In genomic region chrX:99369258-99369900, GRCm38 (mm10) we compare ENCODE assay signal across 8 mouse cellular contexts.
DNase-seq lines count a peak whose midpoint lies in the region.
"Had no signal": no experiment of that assay in that cellular context is flagged by ENCODE, and none has a peak within 500 bp of the region (broad histone marks: within the 10 kb centered on the region; RNA-seq: fewer than 3 reads in every experiment).

No protein-coding gene starts in this region.

- peaks cover 6% of the 10 kb centered on the region; the same call in 1 of the 2 replicates for H3K4me1 ChIP-seq in forebrain, embryonic 10.5 days
- H3K4me1 ChIP-seq: embryonic facial prominence, embryonic 10.5 days had no signal

- no peaks in the 10 kb centered on the region for H3K9me3 ChIP-seq in forebrain, embryonic 10.5 days
- H3K9me3 ChIP-seq: embryonic facial prominence, embryonic 10.5 days had no signal

- no peak overlapping the region for H3K4me3 ChIP-seq in forebrain, embryonic 10.5 days
- H3K4me3 ChIP-seq: embryonic facial prominence, embryonic 10.5 days had no signal

- peak; percentile 24 to 38 for DNase-seq in kidney, postnatal 4 days
- no peak for DNase-seq in kidney, adult 8-10 months
- DNase-seq in adrenal gland, postnatal 36 days, result peak; percentile 24 to 39
- peak; percentile 74 for DNase-seq in cerebellum, adult 11-12 months
- DNase-seq in gastrocnemius, postnatal 36 days, result peak; percentile 47 to 58
- no peak for DNase-seq in frontal cortex, postnatal 25 days (ENCODE audit: low spot score in 2 of 2)
- no peak for DNase-seq in forebrain, embryonic 10.5 days (ENCODE audit: extremely low spot score, low spot score)

- H3K27me3 ChIP-seq in forebrain, embryonic 10.5 days (ENCODE audit: poor library complexity, severe bottlenecking), result peaks cover 100% of the 10 kb centered on the region

- H3K36me3 ChIP-seq in forebrain, embryonic 10.5 days (replicated peaks), result no peaks in the 10 kb centered on the region
- H3K36me3 ChIP-seq: embryonic facial prominence, embryonic 10.5 days had no signal

- no peak overlapping the region for H3K27ac ChIP-seq in forebrain, embryonic 10.5 days
- H3K27ac ChIP-seq: embryonic facial prominence, embryonic 10.5 days had no signal

- intact Hi-C loops in gastrocnemius, postnatal 36 days (cut with DNase I), result no loop called here

- 77% methylated on average over 6 of the region's 6 CpGs for WGBS in forebrain, embryonic 10.5 days

Comparison
In these comparisons a context has a peak if more than half of its experiments do, and no peak if none do; other contexts are left out.
1. DNase-seq: peak in kidney, postnatal 4 days (2 of 2), adrenal gland, postnatal 36 days (2 of 2), cerebellum, adult 11-12 months (single experiment) and gastrocnemius, postnatal 36 days (2 of 2); none in kidney, adult 8-10 months (0 of 2), frontal cortex, postnatal 25 days (0 of 2) and forebrain, embryonic 10.5 days (single experiment).